Mouse (Mus musculus) heart, embryonic 12.5 days (tissue): Measurements from ENCODE around the gene Txlng. TPM values are rescaled to one million over a fixed set of nuclear protein-coding genes. Genes with fewer than 3 reads are reported as not detected.

Experiments
- ATAC-seq: fragments of 200-750 bp; cut with Nextera tagmentation; 2 replicates; pipeline ENCODE4 v1.8.0; 2017; ENCODE audit warnings: moderate TSS enrichment, moderate library complexity; ENCODE audit not compliant: insufficient number of reproducible peaks, low FRiP score
- H3K27ac ChIP-seq: fragments of 300-500 bp; sonication (generic); 2 replicates; pipeline ENCODE4 v1.5.1; 2016; ENCODE audit warnings: mild to moderate bottlenecking, moderate library complexity; ENCODE audit not compliant: poor library complexity, severe bottlenecking
- H3K27me3 ChIP-seq: fragments of 300-500 bp; sonication (generic); replicated peaks from 2 replicates; pipeline ENCODE4 v1.6.1; 2016; ENCODE audit warnings: mild to moderate bottlenecking, moderate library complexity
- H3K36me3 ChIP-seq: fragments of 300-500 bp; sonication (generic); 2 replicates; pipeline ENCODE4 v1.6.1; 2016; ENCODE audit warnings: mild to moderate bottlenecking, moderate library complexity
- H3K4me1 ChIP-seq: fragments of 300-500 bp; sonication (generic); replicated peaks from 2 replicates; pipeline ENCODE4 v1.6.1; 2016; ENCODE audit warnings: mild to moderate bottlenecking
- H3K4me2 ChIP-seq: fragments of 300-500 bp; sonication (generic); 2 replicates; pipeline ENCODE4 v1.6.1; 2016; ENCODE audit warnings: mild to moderate bottlenecking, moderate library complexity
- H3K4me3 ChIP-seq: fragments of 300-500 bp; sonication (generic); 2 replicates; pipeline ENCODE4 v1.5.1; 2016; ENCODE audit warnings: mild to moderate bottlenecking
- H3K9ac ChIP-seq: fragments of 300-500 bp; sonication (generic); 2 replicates; pipeline ENCODE4 v1.6.1; 2016; ENCODE audit warnings: mild to moderate bottlenecking, moderate library complexity
- H3K9me3 ChIP-seq: fragments of 300-500 bp; sonication (generic); replicated peaks from 2 replicates; pipeline ENCODE4 v1.6.1; 2016; ENCODE audit warnings: mild to moderate bottlenecking, moderate library complexity
- WGBS: fragments of 180-500 bp; shearing (Covaris S2); methylation state at CpG from one replicate; pipeline ENCODE4 v1.1.7; 2016; 5-methylcytosine and 5-hydroxymethylcytosine counted together
- polyA plus RNA-seq: library from polyadenylated mRNA; unstranded; fragments of >200 nt; fragmentation: Nextera tagmentation; extraction: Ambion mirVana; gene quantifications from 2 replicates; pipeline ENCODE4 v1.2.1, GENCODE M21; 2016

The Txlng gene
- polyA plus RNA-seq, result 10.8 and 12.1 TPM in 2 replicates

- 13% methylated on average over 37 of the region's 37 CpGs for WGBS
- H3K4me1 ChIP-seq, result 0 out of 2 replicates have a peak, but pooled peaks cover 5% of the 10 kb centered on the region
These were observed at the start of gene Txlng for GRCm38 (mm10) chrX:162829203-162829708. Gene Txlng (minus strand): TSS chrX:162829454.

DNA sequence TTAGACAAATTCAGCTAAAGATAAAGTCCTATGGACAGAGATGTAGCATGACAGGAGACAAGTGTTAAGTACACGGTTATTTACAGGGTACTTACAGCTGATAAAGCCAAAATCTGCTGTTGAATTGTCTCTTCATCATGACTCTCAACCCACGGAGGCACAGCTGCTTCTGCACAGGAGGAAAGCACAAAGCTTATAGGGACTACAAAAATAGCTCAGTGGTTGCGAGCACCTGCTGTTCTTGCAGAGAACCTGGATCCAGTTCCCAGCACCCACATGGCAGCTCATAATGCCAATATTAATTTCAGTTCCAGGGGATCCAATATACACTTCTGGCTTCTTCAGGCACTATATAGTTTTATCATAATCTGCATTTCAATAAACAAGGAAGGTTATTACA, 49.0 kb upstream of the Txlng start:
- ATAC-seq, result no peak
- WGBS, result 78% methylated on average over 3 of the region's 3 CpGs

More at GRCm38 (mm10) chrX:162829203-162829708, at the start of gene Txlng:
- Histone ChIP-seq H3K27me3 (no peaks in the 10 kb centered on the region), H3K9me3 (no peaks in the 10 kb centered on the region), H3K36me3 (no peaks in the 10 kb centered on the region), H3K4me2 (peak within 1 kb of the TSS; percentile 96), H3K4me3 (peak within 1 kb of the TSS; percentile 72), H3K27ac (peak within 1 kb of the TSS; percentile 57; the same call in 1 of the 2 replicates), H3K9ac (peak within 1 kb of the TSS; percentile 82)
- peak; percentile 98 for ATAC-seq

DNA sequence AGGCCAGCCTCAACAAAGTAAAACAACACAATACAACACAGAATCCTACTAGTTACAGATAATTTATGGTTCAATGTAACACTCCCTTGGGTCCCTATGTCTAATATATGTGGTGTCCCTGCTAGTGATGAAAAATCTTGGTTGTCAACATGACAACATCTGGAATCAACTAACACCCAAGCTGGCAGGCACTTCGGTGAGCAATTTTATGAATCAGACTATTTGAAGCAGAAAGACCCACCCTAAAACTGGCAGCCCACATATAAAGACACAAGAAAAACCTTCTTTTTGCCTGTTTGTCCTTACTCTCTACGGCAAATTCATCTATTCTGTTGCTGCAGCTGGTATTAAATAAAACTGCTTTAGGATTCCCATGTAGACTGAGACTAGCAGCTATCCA, 44.5 kb upstream of the Txlng start:
- Histone ChIP-seq H3K36me3 (peaks cover 38% of the 10 kb centered on the region), H3K9ac (no peak overlapping the region), H3K4me2 (no peak overlapping the region), H3K9me3 (no peaks in the 10 kb centered on the region), H3K4me1 (no peaks in the 10 kb centered on the region), H3K27ac (no peak overlapping the region), H3K27me3 (no peaks in the 10 kb centered on the region), H3K4me3 (no peak overlapping the region)
- ATAC-seq, result no peak
- WGBS, result 85% methylated on average over 2 of the region's 2 CpGs

More for the DNA sequence above, 49.0 kb upstream of the Txlng start:
- Histone ChIP-seq H3K27me3 (no peaks in the 10 kb centered on the region), H3K9me3 (no peaks in the 10 kb centered on the region), H3K27ac (no peak overlapping the region), H3K36me3 (peaks cover 39% of the 10 kb centered on the region), H3K4me2 (no peak overlapping the region), H3K4me3 (no peak overlapping the region), H3K4me1 (no peaks in the 10 kb centered on the region), H3K9ac (no peak overlapping the region)

- Histone ChIP-seq H3K4me2 (no peak overlapping the region), H3K9me3 (no peaks in the 10 kb centered on the region), H3K4me3 (no peak overlapping the region), H3K9ac (no peak overlapping the region), H3K27me3 (no peaks in the 10 kb centered on the region), H3K4me1 (no peaks in the 10 kb centered on the region), H3K36me3 (peaks cover 33% of the 10 kb centered on the region), H3K27ac (no peak overlapping the region)
- ATAC-seq, result no peak
- WGBS, result 40% methylated on average over 4 of the region's 4 CpGs
These were observed 42.7 kb upstream of the Txlng start for GRCm38 (mm10) chrX:162871734-162872517.

- Histone ChIP-seq H3K27ac (no peak overlapping the region), H3K9me3 (no peaks in the 10 kb centered on the region), H3K4me1 (no peaks in the 10 kb centered on the region), H3K27me3 (no peaks in the 10 kb centered on the region), H3K4me3 (no peak overlapping the region), H3K36me3 (peaks cover 35% of the 10 kb centered on the region), H3K4me2 (no peak overlapping the region), H3K9ac (no peak overlapping the region)
- no peak for ATAC-seq
- WGBS, result 74% methylated on average over 3 of the region's 3 CpGs
These were observed 39.2 kb upstream of the Txlng start for GRCm38 (mm10) chrX:162868294-162868965.

DNA sequence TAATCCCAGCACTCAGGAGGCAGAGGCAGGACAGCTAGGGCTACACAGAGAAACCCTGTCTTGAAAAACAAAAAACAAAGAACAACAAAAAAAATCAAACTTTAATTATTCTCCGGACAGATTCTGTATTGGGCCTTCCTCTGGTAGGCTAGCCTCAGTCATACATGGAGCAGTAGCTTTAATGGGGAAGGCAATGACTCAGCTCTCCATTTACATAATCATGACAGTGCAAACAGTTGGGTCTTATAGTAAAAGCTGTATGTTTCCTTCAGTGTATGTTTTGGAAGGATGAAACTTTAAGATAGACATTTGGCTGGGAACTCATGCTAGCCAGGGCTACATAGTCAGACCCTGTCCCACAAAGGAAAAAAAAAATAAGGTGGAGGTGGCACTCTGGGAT, 19.4 kb upstream of the Txlng start:
- no peak for ATAC-seq
- 97% methylated on average over 1 of the region's 1 CpGs for WGBS

DNA sequence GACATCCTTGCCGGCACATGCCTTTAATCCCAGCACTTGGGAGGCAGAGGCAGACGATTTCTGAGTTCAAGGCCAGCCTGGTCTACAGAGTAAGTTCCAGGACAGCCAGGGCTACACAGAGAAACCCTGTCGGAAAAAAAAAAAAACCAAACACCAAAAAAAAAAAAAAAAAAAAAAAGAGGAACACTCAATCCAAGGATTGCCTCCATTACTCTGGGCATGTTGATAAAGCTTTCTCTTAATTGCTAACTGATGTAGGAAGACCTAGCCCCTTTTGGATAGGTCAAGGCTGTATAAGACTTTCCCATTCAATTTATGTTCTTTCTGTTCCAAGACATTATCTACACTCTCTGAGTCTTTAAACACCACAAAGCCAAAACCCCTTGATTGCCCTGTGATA, 16.3 kb upstream of the Txlng start:
- ATAC-seq, result no peak

More for the DNA sequence above, 19.4 kb upstream of the Txlng start:
- H3K4me3 ChIP-seq, result no peak overlapping the region
- H3K36me3 ChIP-seq, result no peaks in the 10 kb centered on the region
- no peak overlapping the region for H3K9ac ChIP-seq
- H3K27me3 ChIP-seq, result no peaks in the 10 kb centered on the region
- H3K27ac ChIP-seq, result no peak overlapping the region
- H3K4me2 ChIP-seq, result no peak overlapping the region
- no peaks in the 10 kb centered on the region for H3K9me3 ChIP-seq
- H3K4me1 ChIP-seq, result no peaks in the 10 kb centered on the region

GRCm38 (mm10) chrX:162844447-162845100, 15.3 kb upstream of the Txlng start:
- no peak overlapping the region for H3K9ac ChIP-seq
- H3K4me1 ChIP-seq, result no peaks in the 10 kb centered on the region
- no peaks in the 10 kb centered on the region for H3K9me3 ChIP-seq
- H3K4me2 ChIP-seq, result no peak overlapping the region
- H3K36me3 ChIP-seq, result no peaks in the 10 kb centered on the region
- WGBS, result 63% methylated on average over 8 of the region's 8 CpGs
- no peaks in the 10 kb centered on the region for H3K27me3 ChIP-seq
- no peak overlapping the region for H3K27ac ChIP-seq
- no peak for ATAC-seq
- H3K4me3 ChIP-seq, result no peak overlapping the region

More for the DNA sequence above, 16.3 kb upstream of the Txlng start:
- Histone ChIP-seq H3K4me1 (no peaks in the 10 kb centered on the region), H3K9ac (no peak overlapping the region), H3K9me3 (no peaks in the 10 kb centered on the region), H3K27ac (no peak overlapping the region), H3K36me3 (no peaks in the 10 kb centered on the region), H3K4me2 (no peak overlapping the region), H3K4me3 (no peak overlapping the region), H3K27me3 (no peaks in the 10 kb centered on the region)
- 83% methylated on average over 3 of the region's 3 CpGs for WGBS

DNA sequence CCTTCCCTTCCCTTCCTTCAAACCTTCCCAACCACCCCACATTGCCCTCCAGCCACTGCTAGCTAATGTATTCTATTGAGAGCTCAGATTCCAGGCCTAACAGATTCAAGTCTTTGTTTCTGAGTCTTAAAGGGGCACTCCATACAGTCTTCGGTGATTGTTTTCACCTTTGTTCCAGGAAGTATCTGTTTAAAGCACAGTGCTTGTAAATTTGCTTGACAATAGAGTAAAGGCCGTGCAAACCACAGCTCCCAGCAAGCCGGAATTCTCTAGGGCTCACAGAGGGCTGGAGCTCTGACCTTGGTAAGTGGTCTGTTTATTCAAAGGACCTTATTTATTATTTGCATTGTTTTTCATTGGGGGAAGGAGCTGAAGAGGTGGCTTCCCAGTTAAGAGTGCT, 2.8 kb upstream of the Txlng start:
- Histone ChIP-seq H3K27ac (no peak overlapping the region), H3K4me1 (0 out of 2 replicates have a peak, but pooled peaks cover 5% of the 10 kb centered on the region)
- WGBS, result 58% methylated on average over 3 of the region's 3 CpGs

GRCm38 (mm10) chrX:162831542-162831941, 2.3 kb upstream of the Txlng start:
- 0 out of 2 replicates have a peak, but pooled peaks cover 5% of the 10 kb centered on the region for H3K4me1 ChIP-seq
- H3K36me3 ChIP-seq, result no peaks in the 10 kb centered on the region
- H3K27me3 ChIP-seq, result no peaks in the 10 kb centered on the region
- H3K4me2 ChIP-seq, result no peak overlapping the region
- no peak overlapping the region for H3K4me3 ChIP-seq
- ATAC-seq, result no peak
- H3K9me3 ChIP-seq, result no peaks in the 10 kb centered on the region
- WGBS, result 56% methylated on average over 1 of the region's 1 CpGs
- no peak overlapping the region for H3K27ac ChIP-seq
- no peak overlapping the region for H3K9ac ChIP-seq

More for the DNA sequence above, 2.8 kb upstream of the Txlng start:
- no peak overlapping the region for H3K9ac ChIP-seq
- H3K36me3 ChIP-seq, result no peaks in the 10 kb centered on the region
- no peak overlapping the region for H3K4me2 ChIP-seq
- no peak overlapping the region for H3K4me3 ChIP-seq
- no peak for ATAC-seq
- no peaks in the 10 kb centered on the region for H3K27me3 ChIP-seq
- H3K9me3 ChIP-seq, result no peaks in the 10 kb centered on the region

- no peak overlapping the region for H3K27ac ChIP-seq
- H3K4me1 ChIP-seq, result 0 out of 2 replicates have a peak, but pooled peaks cover 5% of the 10 kb centered on the region
- H3K9me3 ChIP-seq, result no peaks in the 10 kb centered on the region
- H3K36me3 ChIP-seq, result no peaks in the 10 kb centered on the region
- H3K4me3 ChIP-seq, result no peak overlapping the region
- no peak for ATAC-seq
- no peak overlapping the region for H3K4me2 ChIP-seq
- 20% methylated on average over 1 of the region's 1 CpGs for WGBS
- H3K9ac ChIP-seq, result no peak overlapping the region
- no peaks in the 10 kb centered on the region for H3K27me3 ChIP-seq
These were observed 1.8 kb upstream of the Txlng start for GRCm38 (mm10) chrX:162831036-162831435.
